Mouse (Mus musculus) spleen, postnatal 14 days (tissue): Measurements from ENCODE around the gene Podxl2.
A peak's percentile ranks its signal among the peaks of the same experiment; 100 is the strongest.

Source experiments
- DNase-seq, 2 experiments: peaks; one replicate each; pipeline ENCODE4 v3.0.0; 2021 to 2022; ENCODE audit warnings: low spot score in 2 of 2

The Podxl2 gene

GRCm38 (mm10) chr6:88844901-88845565, 29.8 kb downstream of the Podxl2 start:
- DNase-seq: no peak

GRCm38 (mm10) chr6:88843781-88844725, 30.8 kb downstream of the Podxl2 start:
- DNase-seq: no peak

GRCm38 (mm10) chr6:88843241-88843640, 31.6 kb downstream of the Podxl2 start:
- DNase-seq: no peak

GRCm38 (mm10) chr6:88842731-88843151, 32.1 kb downstream of the Podxl2 start:
- no peak for DNase-seq

GRCm38 (mm10) chr6:88841781-88842689, 32.8 kb downstream of the Podxl2 start, which contains the start of gene Abtb1:
Abtb1 (minus strand) TSS chr6:88841984.
- DNase-seq: peak; percentile 98 to 99

GRCm38 (mm10) chr6:88841514-88841780, 33.4 kb downstream of the Podxl2 start:
- no peak for DNase-seq

- DNase-seq: no peak
These were observed 33.9 kb downstream of the Podxl2 start for GRCm38 (mm10) chr6:88840791-88841513.

- DNase-seq: no peak
These were observed 34.6 kb downstream of the Podxl2 start for GRCm38 (mm10) chr6:88840211-88840610.

GRCm38 (mm10) chr6:88839135-88839970, 35.5 kb downstream of the Podxl2 start:
- no peak for DNase-seq

- DNase-seq: no peak
These were observed 36.2 kb downstream of the Podxl2 start for GRCm38 (mm10) chr6:88838613-88839012.

GRCm38 (mm10) chr6:88837999-88838398, 36.8 kb downstream of the Podxl2 start:
- DNase-seq: no peak

GRCm38 (mm10) chr6:88836178-88836819, 38.5 kb downstream of the Podxl2 start:
- no peak for DNase-seq

GRCm38 (mm10) chr6:88835047-88835446, 39.8 kb downstream of the Podxl2 start:
- DNase-seq: peak; percentile 37 to 56

- DNase-seq: no peak
These were observed 41.3 kb downstream of the Podxl2 start for GRCm38 (mm10) chr6:88833340-88834140.

GRCm38 (mm10) chr6:88832663-88833062, 42.2 kb downstream of the Podxl2 start:
- no peak for DNase-seq

- DNase-seq: peak; percentile 43 to 56
These were observed 43.4 kb downstream of the Podxl2 start for GRCm38 (mm10) chr6:88831456-88831855.

- no peak for DNase-seq
These were observed 44.6 kb downstream of the Podxl2 start for GRCm38 (mm10) chr6:88830112-88830702.

GRCm38 (mm10) chr6:88829579-88829978, 45.3 kb downstream of the Podxl2 start:
- DNase-seq: no peak
